Mouse (Mus musculus): ENCODE measurements around the gene Stk11ip. TPM values are rescaled to one million over a fixed set of nuclear protein-coding genes. Genes with fewer than 3 reads are reported as not detected.

Gene Stk11ip
- total and polyA plus RNA-seq, 3 experiments = 7.3 to 19.8 (median 7.7) TPM

DNA sequence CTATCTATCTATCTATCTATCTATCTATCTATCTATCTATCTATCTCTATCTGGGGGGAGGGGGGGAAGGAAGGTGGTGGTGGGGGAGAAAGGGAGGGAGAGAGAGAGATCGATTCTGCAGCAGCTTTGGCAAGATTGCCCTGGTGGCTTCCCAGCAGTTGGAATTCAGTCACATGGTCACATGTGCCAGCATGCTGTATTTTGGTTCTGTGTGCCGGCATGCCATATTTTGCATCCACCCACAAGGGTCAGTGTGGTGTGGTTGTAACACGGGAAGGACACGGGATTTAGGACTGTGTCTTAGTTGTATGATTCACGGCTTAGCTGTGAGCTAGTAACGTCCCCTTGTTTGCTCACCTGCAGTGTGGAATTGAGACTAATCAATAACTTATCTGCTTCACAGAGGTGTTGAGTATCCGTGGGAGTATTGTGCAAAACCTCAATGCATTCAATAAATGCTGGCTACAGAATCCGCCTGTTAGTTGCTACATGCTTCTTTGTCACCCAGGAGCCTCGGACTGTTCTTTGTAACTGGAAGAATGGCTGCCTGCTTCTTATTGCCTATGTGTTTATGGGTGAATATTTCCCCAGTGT lies 17.4 kb downstream of the Stk11ip start:
- Histone ChIP-seq H3K4me3 (no peak overlapping the region), H3K79me2 (replicated peaks; ENCODE audit: control insufficient read depth, insufficient read depth, low read length) (no peaks in the 10 kb centered on the region), H3K27me3 (ENCODE audit: control insufficient read depth, insufficient read depth, low read length) (no peaks in the 10 kb centered on the region), H3K27ac (no peak overlapping the region), H3K36me3 (ENCODE audit: control insufficient read depth, insufficient read depth, low read length) (no peaks in the 10 kb centered on the region), H3K9ac (ENCODE audit: low read depth, low read length) (no peak overlapping the region), H3K4me1 (ENCODE audit: control insufficient read depth, insufficient read depth, low read length) (peaks cover 1% of the 10 kb centered on the region; the same call in 1 of the 2 replicates)
- no peak for TF ChIP-seq POLR2A (IDR thresholded peaks at IDR 0.05; ENCODE audit: insufficient read depth, low read depth, low read length)
- TF ChIP-seq CTCF (IDR thresholded peaks at IDR 0.05) = no peak
- no peak for TF ChIP-seq EP300 (IDR thresholded peaks at IDR 0.05; ENCODE audit: insufficient read depth, low read depth, low read length)
- DNase-seq = no peak
- intact Hi-C loops (cut with DNase I) = no loop called here
- 67% methylated on average over 9 of the region's 9 CpGs for WGBS

- H3K79me2 ChIP-seq (replicated peaks; ENCODE audit: control insufficient read depth, insufficient read depth, low read length) = no peaks in the 10 kb centered on the region
- H3K36me3 ChIP-seq (ENCODE audit: control insufficient read depth, insufficient read depth, low read length) = no peaks in the 10 kb centered on the region
- no peak overlapping the region for H3K4me3 ChIP-seq
- H3K9ac ChIP-seq (ENCODE audit: low read depth, low read length) = no peak overlapping the region
- WGBS = 89% methylated on average over 7 of the region's 7 CpGs
- H3K4me1 ChIP-seq (ENCODE audit: control insufficient read depth, insufficient read depth, low read length) = peaks cover 4% of the 10 kb centered on the region
- intact Hi-C loops (cut with DNase I) = no loop called here
- DNase-seq = no peak
- TF ChIP-seq CTCF (IDR thresholded peaks at IDR 0.05) = no peak
- TF ChIP-seq POLR2A (IDR thresholded peaks at IDR 0.05; ENCODE audit: insufficient read depth, low read depth, low read length) = no peak
- TF ChIP-seq EP300 (IDR thresholded peaks at IDR 0.05; ENCODE audit: insufficient read depth, low read depth, low read length) = no peak
- no peak overlapping the region for H3K27ac ChIP-seq
- H3K27me3 ChIP-seq (ENCODE audit: control insufficient read depth, insufficient read depth, low read length) = 0 out of 2 replicates have a peak, but pooled peaks cover 2% of the 10 kb centered on the region
These were observed 20.2 kb downstream of the Stk11ip start for GRCm38 (mm10) chr1:75541496-75541895.

GRCm38 (mm10) chr1:75544351-75544750 lies 23.0 kb downstream of the Stk11ip start:
- peaks cover 4% of the 10 kb centered on the region for H3K4me1 ChIP-seq (ENCODE audit: control insufficient read depth, insufficient read depth, low read length)
- no peak overlapping the region for H3K27ac ChIP-seq
- 0 out of 2 replicates have a peak, but pooled peaks cover 2% of the 10 kb centered on the region for H3K27me3 ChIP-seq (ENCODE audit: control insufficient read depth, insufficient read depth, low read length)
- DNase-seq = no peak
- H3K36me3 ChIP-seq (ENCODE audit: control insufficient read depth, insufficient read depth, low read length) = no peaks in the 10 kb centered on the region
- intact Hi-C loops (cut with DNase I) = no loop called here
- no peak overlapping the region for H3K9ac ChIP-seq (ENCODE audit: low read depth, low read length)
- no peak overlapping the region for H3K4me3 ChIP-seq
- no peaks in the 10 kb centered on the region for H3K79me2 ChIP-seq (replicated peaks; ENCODE audit: control insufficient read depth, insufficient read depth, low read length)
- no peak for TF ChIP-seq POLR2A (IDR thresholded peaks at IDR 0.05; ENCODE audit: insufficient read depth, low read depth, low read length)
- no peak for TF ChIP-seq CTCF (IDR thresholded peaks at IDR 0.05)
- TF ChIP-seq EP300 (IDR thresholded peaks at IDR 0.05; ENCODE audit: insufficient read depth, low read depth, low read length) = no peak
- WGBS = 73% methylated on average over 6 of the region's 6 CpGs

DNA sequence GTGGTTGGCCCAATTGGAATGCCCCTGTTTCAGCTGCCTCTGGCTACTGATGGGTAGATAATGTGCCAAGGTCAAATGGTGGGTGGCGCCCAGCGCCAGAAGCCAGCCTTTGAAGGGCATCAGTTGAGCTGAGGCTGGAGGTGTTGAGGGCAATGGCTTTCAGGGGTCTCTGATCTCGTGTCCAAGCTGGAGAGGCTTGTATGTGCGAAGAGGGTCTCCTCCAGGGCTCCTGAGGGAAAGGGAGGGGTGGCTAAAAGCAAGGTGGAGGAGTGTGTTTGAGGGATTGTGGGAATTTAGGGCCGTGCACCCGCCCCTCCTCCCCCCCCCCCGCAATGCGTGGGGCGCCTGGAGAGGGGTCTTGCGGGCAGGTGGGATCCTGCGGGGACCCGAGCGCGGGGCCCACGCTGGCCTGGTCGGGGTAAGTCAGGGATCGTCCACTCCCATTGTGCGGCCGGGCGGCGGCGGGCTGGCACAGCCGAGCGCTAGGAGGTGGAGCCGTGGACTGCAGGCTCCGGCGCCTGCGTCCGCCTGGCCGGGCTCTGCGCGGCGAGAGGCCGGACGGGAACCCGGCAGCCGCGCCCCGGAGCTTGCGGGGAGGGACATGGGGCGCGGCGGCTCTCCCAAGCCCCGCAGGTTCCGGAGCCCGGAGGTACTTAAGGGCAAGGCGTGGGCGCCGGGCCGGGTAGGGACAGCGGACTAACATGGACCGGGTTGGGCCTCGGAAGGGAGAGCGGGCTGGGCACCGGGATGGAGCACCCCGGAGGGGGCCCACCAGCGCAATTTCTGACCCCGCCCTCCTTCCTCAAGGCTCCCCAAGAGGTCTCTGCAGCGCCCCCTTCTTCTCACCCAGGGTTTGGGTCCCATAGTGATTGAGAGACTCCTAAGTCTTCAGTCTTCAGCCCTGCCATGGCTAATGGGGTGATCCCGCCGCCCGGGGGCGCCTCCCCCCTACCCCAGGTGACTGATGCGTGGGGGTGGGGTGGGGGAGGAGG lies 24.9 kb downstream of the Stk11ip start, which contains the start of gene Slc4a3:
TSS of gene Slc4a3 (plus strand) at position 302 of the 992 bp plus-strand sequence.
- peak within 1 kb of the TSS; percentile 73 for H3K4me3 ChIP-seq
- peak; percentile 80 for DNase-seq
- no peaks in the 10 kb centered on the region for H3K79me2 ChIP-seq (replicated peaks; ENCODE audit: control insufficient read depth, insufficient read depth, low read length)
- H3K36me3 ChIP-seq (ENCODE audit: control insufficient read depth, insufficient read depth, low read length) = no peaks in the 10 kb centered on the region
- H3K27ac ChIP-seq = peak within 1 kb of the TSS; percentile 83
- intact Hi-C loops (cut with DNase I) = loop anchor here (5.0 kb wide), 1 partner anchor 39 kb away; the partner anchor contains the start of genes Inha and Obsl1
- H3K9ac ChIP-seq (ENCODE audit: low read depth, low read length) = peak within 1 kb of the TSS; percentile 94
- 0 out of 2 replicates have a peak, but pooled peaks cover 2% of the 10 kb centered on the region for H3K27me3 ChIP-seq (ENCODE audit: control insufficient read depth, insufficient read depth, low read length)
- H3K4me1 ChIP-seq (ENCODE audit: control insufficient read depth, insufficient read depth, low read length) = peaks cover 4% of the 10 kb centered on the region
- WGBS = 2% methylated on average over 64 of the region's 64 CpGs
- TF ChIP-seq CTCF (IDR thresholded peaks at IDR 0.05) (peak; percentile 30), EP300 (IDR thresholded peaks at IDR 0.05; ENCODE audit: insufficient read depth, low read depth, low read length) (no peak), POLR2A (IDR thresholded peaks at IDR 0.05; ENCODE audit: insufficient read depth, low read depth, low read length) (no peak)

GRCm38 (mm10) chr1:75547351-75547750 lies 26.0 kb downstream of the Stk11ip start:
- WGBS = 93% methylated on average over 13 of the region's 13 CpGs
- no peak for DNase-seq
- H3K9ac ChIP-seq (ENCODE audit: low read depth, low read length) = no peak overlapping the region
- no peak for TF ChIP-seq POLR2A (IDR thresholded peaks at IDR 0.05; ENCODE audit: insufficient read depth, low read depth, low read length)
- no peak for TF ChIP-seq EP300 (IDR thresholded peaks at IDR 0.05; ENCODE audit: insufficient read depth, low read depth, low read length)
- TF ChIP-seq CTCF (IDR thresholded peaks at IDR 0.05) = no peak
- H3K79me2 ChIP-seq (replicated peaks; ENCODE audit: control insufficient read depth, insufficient read depth, low read length) = no peaks in the 10 kb centered on the region
- H3K36me3 ChIP-seq (ENCODE audit: control insufficient read depth, insufficient read depth, low read length) = no peaks in the 10 kb centered on the region
- 0 out of 2 replicates have a peak, but pooled peaks cover 2% of the 10 kb centered on the region for H3K27me3 ChIP-seq (ENCODE audit: control insufficient read depth, insufficient read depth, low read length)
- peak overlapping the region; percentile 83; the same call in 1 of the 2 replicates for H3K27ac ChIP-seq
- H3K4me3 ChIP-seq = no peak overlapping the region
- H3K4me1 ChIP-seq (ENCODE audit: control insufficient read depth, insufficient read depth, low read length) = peaks cover 4% of the 10 kb centered on the region
- intact Hi-C loops (cut with DNase I) = loop anchor here (5.0 kb wide), 1 partner anchor 40 kb away; the partner anchor contains the start of genes Inha and Obsl1
